Mouse (Mus musculus): Measurements from ENCODE around the gene Elane. TPM values are rescaled to one million over a fixed set of nuclear protein-coding genes. Genes with fewer than 3 reads are reported as not detected.

The Elane gene
- polyA plus RNA-seq, 1 experiment: 33.0 TPM

DNA sequence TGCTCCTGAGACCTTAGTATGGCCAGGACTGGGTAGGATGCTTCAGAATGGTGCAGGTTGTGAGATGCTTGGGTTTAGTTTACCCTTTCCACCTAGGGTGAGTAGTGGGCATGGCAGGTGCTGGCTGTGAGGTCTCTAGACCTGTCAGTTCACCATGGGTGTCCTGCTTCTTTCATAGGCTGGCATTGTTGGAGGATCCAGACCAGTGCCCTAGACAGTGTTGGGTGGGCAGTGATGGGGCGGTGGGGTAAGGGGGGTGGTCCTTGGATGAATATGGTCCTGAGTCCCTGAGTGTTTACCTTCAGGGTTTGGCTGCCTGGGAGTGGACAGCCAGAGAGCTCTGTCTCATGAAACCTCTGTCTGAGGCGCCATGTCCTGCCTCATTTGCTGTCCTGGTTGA lies 28.2 kb upstream of the Elane start:
- no peak overlapping the region for H3K27ac ChIP-seq (ENCODE audit: insufficient read depth, low read length)
- no peak for TF ChIP-seq POLR2A (IDR thresholded peaks at IDR 0.05; ENCODE audit: low read depth, low read length)
- no peak for TF ChIP-seq CTCF (IDR thresholded peaks at IDR 0.05; ENCODE audit: extremely low read depth, insufficient read depth, insufficient read length, insufficient replicate concordance)
- no peak for DNase-seq (ENCODE audit: low read depth in 1 of 2, low spot score in 2 of 2)
- no peak overlapping the region for H3K4me3 ChIP-seq (ENCODE audit: extremely low read depth, insufficient read depth, insufficient read length)
- H3K36me3 ChIP-seq (ENCODE audit: control insufficient read depth, insufficient read depth, low read length): peaks cover 46% of the 10 kb centered on the region
- no peaks in the 10 kb centered on the region for H3K27me3 ChIP-seq (ENCODE audit: control insufficient read depth, insufficient read depth, low read length)
- 80% methylated on average over 2 of the region's 2 CpGs for WGBS
- peaks cover 24% of the 10 kb centered on the region for H3K4me1 ChIP-seq (ENCODE audit: control insufficient read depth, insufficient read depth, insufficient read length)

GRCm38 (mm10) chr10:79858416-79859074 lies 27.5 kb upstream of the Elane start:
- Histone ChIP-seq H3K27me3 (ENCODE audit: control insufficient read depth, insufficient read depth, low read length) (no peaks in the 10 kb centered on the region), H3K4me1 (ENCODE audit: control insufficient read depth, insufficient read depth, insufficient read length) (peaks cover 21% of the 10 kb centered on the region), H3K36me3 (ENCODE audit: control insufficient read depth, insufficient read depth, low read length) (peaks cover 51% of the 10 kb centered on the region), H3K4me3 (ENCODE audit: extremely low read depth, insufficient read depth, insufficient read length) (no peak overlapping the region), H3K27ac (ENCODE audit: insufficient read depth, low read length) (no peak overlapping the region)
- 63% methylated on average over 17 of the region's 17 CpGs for WGBS
- DNase-seq (ENCODE audit: low read depth in 1 of 2, low spot score in 2 of 2): no peak
- TF ChIP-seq POLR2A (IDR thresholded peaks at IDR 0.05; ENCODE audit: low read depth, low read length): no peak
- TF ChIP-seq CTCF (IDR thresholded peaks at IDR 0.05; ENCODE audit: extremely low read depth, insufficient read depth, insufficient read length, insufficient replicate concordance): no peak

DNA sequence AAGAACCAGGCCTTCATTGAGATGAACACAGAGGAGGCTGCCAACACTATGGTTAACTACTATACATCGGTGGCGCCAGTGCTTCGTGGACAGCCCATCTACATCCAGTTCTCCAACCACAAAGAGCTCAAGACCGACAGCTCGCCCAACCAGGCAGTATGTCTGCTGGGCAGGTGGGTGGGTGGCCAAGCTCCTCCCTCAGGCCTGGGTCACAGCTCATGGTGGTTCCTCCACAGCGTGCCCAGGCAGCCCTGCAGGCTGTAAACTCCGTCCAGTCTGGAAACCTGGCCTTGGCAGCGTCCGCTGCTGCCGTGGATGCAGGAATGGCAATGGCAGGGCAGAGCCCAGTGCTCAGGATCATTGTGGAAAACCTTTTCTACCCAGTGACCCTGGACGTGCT lies 26.9 kb upstream of the Elane start:
- H3K36me3 ChIP-seq (ENCODE audit: control insufficient read depth, insufficient read depth, low read length): peaks cover 51% of the 10 kb centered on the region
- peaks cover 21% of the 10 kb centered on the region for H3K4me1 ChIP-seq (ENCODE audit: control insufficient read depth, insufficient read depth, insufficient read length)
- 81% methylated on average over 11 of the region's 11 CpGs for WGBS
- H3K4me3 ChIP-seq (ENCODE audit: extremely low read depth, insufficient read depth, insufficient read length): no peak overlapping the region
- no peak for TF ChIP-seq POLR2A (IDR thresholded peaks at IDR 0.05; ENCODE audit: low read depth, low read length)
- no peak for TF ChIP-seq CTCF (IDR thresholded peaks at IDR 0.05; ENCODE audit: extremely low read depth, insufficient read depth, insufficient read length, insufficient replicate concordance)
- DNase-seq (ENCODE audit: low read depth in 1 of 2, low spot score in 2 of 2): no peak
- no peak overlapping the region for H3K27ac ChIP-seq (ENCODE audit: insufficient read depth, low read length)
- H3K27me3 ChIP-seq (ENCODE audit: control insufficient read depth, insufficient read depth, low read length): no peaks in the 10 kb centered on the region

DNA sequence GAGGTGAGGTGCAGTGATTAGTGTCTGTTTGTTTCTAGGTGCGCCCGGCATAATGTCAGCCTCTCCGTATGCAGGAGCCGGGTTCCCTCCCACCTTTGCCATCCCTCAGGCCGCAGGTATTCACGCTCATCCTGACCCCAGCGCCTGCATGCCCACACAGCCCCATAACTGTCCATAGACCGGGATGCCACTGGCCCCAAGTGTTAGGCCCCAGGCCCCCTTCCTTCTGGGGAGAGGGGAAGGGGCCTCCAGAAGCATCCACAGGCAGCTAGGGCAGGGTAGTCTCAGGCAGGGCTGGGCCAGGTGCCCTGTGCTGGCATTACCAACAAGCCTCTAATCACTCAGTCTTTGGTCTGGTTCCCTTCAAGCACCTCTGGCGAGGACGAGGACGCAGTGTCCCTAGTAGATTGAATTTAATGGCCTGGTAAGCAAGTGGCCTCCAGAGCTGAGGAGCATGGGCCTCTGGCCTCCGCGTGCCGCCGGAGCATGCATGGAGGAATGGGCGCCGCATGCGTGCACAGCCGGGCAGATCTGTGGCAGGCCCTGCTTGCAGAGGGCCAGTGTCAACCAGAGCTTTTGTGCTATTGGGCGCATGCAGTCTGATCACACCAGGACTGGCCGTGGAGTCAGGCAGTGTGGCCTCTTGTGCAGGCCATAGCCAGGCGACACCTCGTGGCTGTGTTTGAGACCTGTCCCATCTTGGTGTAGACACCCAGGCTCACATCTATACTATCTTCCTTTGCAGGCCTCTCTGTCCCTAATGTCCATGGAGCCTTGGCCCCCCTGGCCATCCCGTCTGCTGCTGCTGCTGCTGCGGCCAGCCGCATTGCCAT lies 25.8 kb upstream of the Elane start:
- WGBS: 97% methylated on average over 26 of the region's 26 CpGs
- H3K4me1 ChIP-seq (ENCODE audit: control insufficient read depth, insufficient read depth, insufficient read length): peaks cover 21% of the 10 kb centered on the region
- DNase-seq (ENCODE audit: low read depth in 1 of 2, low spot score in 2 of 2): no peak
- TF ChIP-seq CTCF (IDR thresholded peaks at IDR 0.05; ENCODE audit: extremely low read depth, insufficient read depth, insufficient read length, insufficient replicate concordance): no peak
- no peak for TF ChIP-seq POLR2A (IDR thresholded peaks at IDR 0.05; ENCODE audit: low read depth, low read length)
- H3K27me3 ChIP-seq (ENCODE audit: control insufficient read depth, insufficient read depth, low read length): no peaks in the 10 kb centered on the region
- H3K4me3 ChIP-seq (ENCODE audit: extremely low read depth, insufficient read depth, insufficient read length): no peak overlapping the region
- H3K27ac ChIP-seq (ENCODE audit: insufficient read depth, low read length): no peak overlapping the region
- H3K36me3 ChIP-seq (ENCODE audit: control insufficient read depth, insufficient read depth, low read length): peaks cover 59% of the 10 kb centered on the region

- Histone ChIP-seq H3K27ac (ENCODE audit: insufficient read depth, low read length) (no peak overlapping the region), H3K36me3 (ENCODE audit: control insufficient read depth, insufficient read depth, low read length) (peaks cover 59% of the 10 kb centered on the region), H3K27me3 (ENCODE audit: control insufficient read depth, insufficient read depth, low read length) (no peaks in the 10 kb centered on the region), H3K4me1 (ENCODE audit: control insufficient read depth, insufficient read depth, insufficient read length) (peaks cover 18% of the 10 kb centered on the region), H3K4me3 (ENCODE audit: extremely low read depth, insufficient read depth, insufficient read length) (no peak overlapping the region)
- 89% methylated on average over 25 of the region's 25 CpGs for WGBS
- no peak for DNase-seq (ENCODE audit: low read depth in 1 of 2, low spot score in 2 of 2)
- no peak for TF ChIP-seq CTCF (IDR thresholded peaks at IDR 0.05; ENCODE audit: extremely low read depth, insufficient read depth, insufficient read length, insufficient replicate concordance)
- no peak for TF ChIP-seq POLR2A (IDR thresholded peaks at IDR 0.05; ENCODE audit: low read depth, low read length)
Measured at GRCm38 (mm10) chr10:79861230-79862048, 24.6 kb upstream of the Elane start.

DNA sequence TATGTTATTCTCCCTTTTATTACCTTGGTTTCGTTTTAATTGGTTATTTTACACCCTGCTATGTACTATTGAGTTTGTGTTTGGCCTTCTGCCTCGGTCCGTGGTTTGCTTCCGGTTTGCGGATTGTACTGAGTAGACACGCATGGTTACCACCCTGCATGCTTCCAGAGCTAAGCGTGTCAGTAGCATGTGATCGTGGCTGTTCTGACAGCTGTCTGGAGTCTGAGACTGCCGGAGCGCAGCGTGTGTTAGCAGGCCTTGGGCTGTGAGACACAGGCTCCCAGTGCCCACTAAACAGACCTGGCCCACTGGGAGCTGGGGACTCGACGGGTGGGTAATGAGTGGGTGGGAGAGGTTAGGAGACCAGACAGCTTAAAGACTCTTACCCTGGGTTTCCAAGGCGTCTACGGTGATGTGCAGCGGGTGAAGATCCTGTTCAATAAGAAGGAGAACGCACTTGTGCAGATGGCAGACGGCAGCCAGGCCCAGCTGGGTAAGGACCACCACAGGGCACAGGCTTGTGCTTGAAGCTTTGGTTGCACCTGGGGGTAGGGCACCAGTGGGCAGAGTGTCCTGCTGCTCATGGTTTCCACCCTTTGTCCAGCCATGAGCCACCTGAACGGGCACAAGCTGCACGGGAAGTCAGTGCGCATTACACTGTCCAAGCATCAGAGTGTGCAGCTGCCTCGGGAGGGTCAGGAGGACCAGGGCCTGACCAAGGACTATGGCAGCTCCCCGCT lies 23.8 kb upstream of the Elane start:
- no peak overlapping the region for H3K4me3 ChIP-seq (ENCODE audit: extremely low read depth, insufficient read depth, insufficient read length)
- 89% methylated on average over 23 of the region's 23 CpGs for WGBS
- DNase-seq (ENCODE audit: low read depth in 1 of 2, low spot score in 2 of 2): no peak
- H3K36me3 ChIP-seq (ENCODE audit: control insufficient read depth, insufficient read depth, low read length): peaks cover 53% of the 10 kb centered on the region
- no peaks in the 10 kb centered on the region for H3K27me3 ChIP-seq (ENCODE audit: control insufficient read depth, insufficient read depth, low read length)
- TF ChIP-seq POLR2A (IDR thresholded peaks at IDR 0.05; ENCODE audit: low read depth, low read length): no peak
- no peak for TF ChIP-seq CTCF (IDR thresholded peaks at IDR 0.05; ENCODE audit: extremely low read depth, insufficient read depth, insufficient read length, insufficient replicate concordance)
- no peak overlapping the region for H3K27ac ChIP-seq (ENCODE audit: insufficient read depth, low read length)
- peaks cover 10% of the 10 kb centered on the region; the same call in 1 of the 2 replicates for H3K4me1 ChIP-seq (ENCODE audit: control insufficient read depth, insufficient read depth, insufficient read length)
